Mouse (Mus musculus) stomach, embryonic 16.5 days (tissue): ENCODE data around the gene Defb20. TPM values are rescaled to one million over a fixed set of nuclear protein-coding genes. Genes with fewer than 3 reads are reported as not detected.
"Not testable (repeated sequence)": the region's sequence is repeated elsewhere in the genome, so short reads cannot be mapped to it uniquely, and the experiment has no call there.

Experiments used
- ATAC-seq: fragments of 200-750 bp; cut with Nextera tagmentation; 2 replicates; pipeline ENCODE4 v1.8.0; 2017; ENCODE audit warnings: moderate number of reproducible peaks, moderate TSS enrichment; ENCODE audit not compliant: insufficient read depth, low FRiP score
- H3K27ac ChIP-seq: fragments of 300-500 bp; sonication (generic); 2 replicates; pipeline ENCODE4 v1.5.1; 2014; ENCODE audit warnings: low read length
- H3K27me3 ChIP-seq: fragments of 300-500 bp; sonication (generic); 2 replicates; pipeline ENCODE4 v1.6.1; 2014; ENCODE audit warnings: low read length, control low read depth, mixed read lengths; ENCODE audit not compliant: control insufficient read depth, insufficient read depth
- H3K36me3 ChIP-seq: fragments of 300-500 bp; sonication (generic); 2 replicates; pipeline ENCODE4 v1.6.1; 2014; ENCODE audit warnings: low read length; ENCODE audit not compliant: control insufficient read depth, insufficient read depth
- H3K4me1 ChIP-seq: fragments of 300-500 bp; sonication (generic); 2 replicates; pipeline ENCODE4 v1.6.1; 2014; ENCODE audit warnings: low read length, control low read depth, mixed read lengths; ENCODE audit not compliant: control insufficient read depth, insufficient read depth
- H3K4me2 ChIP-seq: fragments of 300-500 bp; sonication (generic); 2 replicates; pipeline ENCODE4 v1.6.1; 2014; ENCODE audit warnings: low read depth, low read length, mixed read lengths
- H3K4me3 ChIP-seq: fragments of 300-500 bp; sonication (generic); replicated peaks from 2 replicates; pipeline ENCODE4 v1.5.1; 2014; ENCODE audit warnings: mild to moderate bottlenecking, low read length
- H3K9ac ChIP-seq: fragments of 300-500 bp; sonication (generic); 2 replicates; pipeline ENCODE4 v1.6.1; 2014; ENCODE audit warnings: low read length
- H3K9me3 ChIP-seq: fragments of 300-500 bp; sonication (generic); replicated peaks from 2 replicates; pipeline ENCODE4 v1.6.1; 2016; ENCODE audit warnings: low read length, control low read depth; ENCODE audit not compliant: control insufficient read depth
- WGBS: fragments of 180-500 bp; shearing (Covaris S2); extraction: QIAGEN DNeasy Blood & Tissue Kit; methylation state at CpG from one replicate; pipeline ENCODE4 v1.1.7; 2014; 5-methylcytosine and 5-hydroxymethylcytosine counted together
- polyA plus RNA-seq: library from polyadenylated mRNA; unstranded; fragments of >200 nt; fragmentation: Nextera tagmentation; extraction: Ambion mirVana; gene quantifications from 2 replicates; pipeline ENCODE4 v1.2.1, GENCODE M21; 2015

Defb20 gene
- polyA plus RNA-seq = not detected in 2 replicates

GRCm38 (mm10) chr2:152476763-152477162, at the start of gene Defb20:
TSS of gene Defb20 (plus strand) at chr2:152477063.
- H3K9me3 ChIP-seq = no peaks in the 10 kb centered on the region
- no peaks in the 10 kb centered on the region for H3K4me1 ChIP-seq
- ATAC-seq = no peak
- H3K27me3 ChIP-seq = no peaks in the 10 kb centered on the region
- H3K4me2 ChIP-seq = no peak within 1 kb of the TSS
- no peak within 1 kb of the TSS for H3K4me3 ChIP-seq
- no peak within 1 kb of the TSS for H3K27ac ChIP-seq
- WGBS = 61% methylated on average over 2 of the region's 2 CpGs
- H3K36me3 ChIP-seq = no peaks in the 10 kb centered on the region
- H3K9ac ChIP-seq = no peak within 1 kb of the TSS

GRCm38 (mm10) chr2:152427493-152427892, 49.4 kb upstream of the Defb20 start:
- no peaks in the 10 kb centered on the region for H3K27me3 ChIP-seq
- H3K27ac ChIP-seq = no peak overlapping the region
- H3K4me3 ChIP-seq = no peak overlapping the region
- no peaks in the 10 kb centered on the region for H3K4me1 ChIP-seq
- 9% methylated on average over 12 of the region's 12 CpGs for WGBS
- no peak for ATAC-seq
- H3K9ac ChIP-seq = 0 out of 2 replicates have a peak overlapping the region, but pooled peaks have one; percentile 21
- H3K4me2 ChIP-seq = peak overlapping the region; percentile 27
- H3K36me3 ChIP-seq = no peaks in the 10 kb centered on the region
- no peaks in the 10 kb centered on the region for H3K9me3 ChIP-seq

- H3K36me3 ChIP-seq, H3K4me2 ChIP-seq, ATAC-seq, H3K9me3 ChIP-seq, H3K4me1 ChIP-seq, H3K27ac ChIP-seq, H3K27me3 ChIP-seq, H3K9ac ChIP-seq, H3K4me3 ChIP-seq: not testable (repeated sequence)
- WGBS = 78% methylated on average over 2 of the region's 2 CpGs
These were observed 48.4 kb upstream of the Defb20 start for GRCm38 (mm10) chr2:152428481-152428880.

GRCm38 (mm10) chr2:152436405-152436901, 40.4 kb upstream of the Defb20 start:
- Histone ChIP-seq H3K27ac (no peak overlapping the region), H3K9me3 (no peaks in the 10 kb centered on the region), H3K4me1 (no peaks in the 10 kb centered on the region), H3K4me3 (no peak overlapping the region), H3K9ac (no peak overlapping the region), H3K27me3 (no peaks in the 10 kb centered on the region), H3K4me2 (no peak overlapping the region), H3K36me3 (no peaks in the 10 kb centered on the region)
- no peak for ATAC-seq
- WGBS = 76% methylated on average over 7 of the region's 7 CpGs

GRCm38 (mm10) chr2:152436983-152437860, 39.6 kb upstream of the Defb20 start:
- Histone ChIP-seq H3K27ac (no peak overlapping the region), H3K4me3 (peak overlapping the region; percentile 40), H3K9me3 (no peaks in the 10 kb centered on the region), H3K4me1 (no peaks in the 10 kb centered on the region), H3K9ac (peak overlapping the region; percentile 69), H3K27me3 (no peaks in the 10 kb centered on the region), H3K4me2 (peak overlapping the region; percentile 62), H3K36me3 (no peaks in the 10 kb centered on the region)
- ATAC-seq = peak; percentile 78; the same call in 1 of the 2 replicates
- 2% methylated on average over 23 of the region's 23 CpGs for WGBS

- 54% methylated on average over 1 of the region's 1 CpGs for WGBS
- Histone ChIP-seq H3K9ac (no peak overlapping the region), H3K4me2 (no peak overlapping the region), H3K9me3 (no peaks in the 10 kb centered on the region), H3K36me3 (no peaks in the 10 kb centered on the region), H3K27me3 (no peaks in the 10 kb centered on the region), H3K4me1 (no peaks in the 10 kb centered on the region), H3K27ac (no peak overlapping the region), H3K4me3 (no peak overlapping the region)
- ATAC-seq = no peak
These were observed 37.9 kb upstream of the Defb20 start for GRCm38 (mm10) chr2:152438963-152439362.

- no peaks in the 10 kb centered on the region for H3K27me3 ChIP-seq
- no peak overlapping the region for H3K9ac ChIP-seq
- no peaks in the 10 kb centered on the region for H3K36me3 ChIP-seq
- no peaks in the 10 kb centered on the region for H3K9me3 ChIP-seq
- no peak for ATAC-seq
- WGBS = 79% methylated on average over 2 of the region's 2 CpGs
- H3K4me1 ChIP-seq = no peaks in the 10 kb centered on the region
- no peak overlapping the region for H3K27ac ChIP-seq
- no peak overlapping the region for H3K4me2 ChIP-seq
- H3K4me3 ChIP-seq = no peak overlapping the region
These were observed 37.0 kb upstream of the Defb20 start for GRCm38 (mm10) chr2:152439833-152440232.

GRCm38 (mm10) chr2:152442322-152442721, 34.5 kb upstream of the Defb20 start:
- H3K9ac ChIP-seq = no peak overlapping the region
- H3K27me3 ChIP-seq = no peaks in the 10 kb centered on the region
- H3K36me3 ChIP-seq = no peaks in the 10 kb centered on the region
- no peak overlapping the region for H3K4me2 ChIP-seq
- no peak overlapping the region for H3K4me3 ChIP-seq
- no peak for ATAC-seq
- no peaks in the 10 kb centered on the region for H3K9me3 ChIP-seq
- no peaks in the 10 kb centered on the region for H3K4me1 ChIP-seq
- WGBS = 81% methylated on average over 4 of the region's 4 CpGs
- H3K27ac ChIP-seq = no peak overlapping the region

GRCm38 (mm10) chr2:152443281-152443680, 33.6 kb upstream of the Defb20 start:
- no peaks in the 10 kb centered on the region for H3K9me3 ChIP-seq
- no peak overlapping the region for H3K4me3 ChIP-seq
- no peaks in the 10 kb centered on the region for H3K36me3 ChIP-seq
- no peak overlapping the region for H3K9ac ChIP-seq
- H3K4me2 ChIP-seq = no peak overlapping the region
- H3K4me1 ChIP-seq = no peaks in the 10 kb centered on the region
- no peak for ATAC-seq
- no peak overlapping the region for H3K27ac ChIP-seq
- WGBS = 82% methylated on average over 8 of the region's 8 CpGs
- H3K27me3 ChIP-seq = no peaks in the 10 kb centered on the region
